Mouse (Mus musculus): ENCODE data around the gene Pon3. TPM values are rescaled to one million over a fixed set of nuclear protein-coding genes. Genes with fewer than 3 reads are reported as not detected.
A peak's percentile ranks its signal among the peaks of the same experiment; 100 is the strongest.

The Pon3 gene
- polyA plus RNA-seq, 1 experiment = 203 TPM

GRCm38 (mm10) chr6:5177967-5178891 is 77.9 kb downstream of the Pon3 start:
- H3K4me1 ChIP-seq (ENCODE audit: control insufficient read depth, insufficient read depth, insufficient read length, low read length) = no peaks in the 10 kb centered on the region
- H3K27ac ChIP-seq (replicated peaks; ENCODE audit: low read depth, low read length) = no peak overlapping the region; the same call in 1 of the 2 replicates
- H3K4me3 ChIP-seq (ENCODE audit: insufficient read depth, low read depth, low read length) = peak overlapping the region; percentile 31; the same call in 1 of the 2 replicates

DNA sequence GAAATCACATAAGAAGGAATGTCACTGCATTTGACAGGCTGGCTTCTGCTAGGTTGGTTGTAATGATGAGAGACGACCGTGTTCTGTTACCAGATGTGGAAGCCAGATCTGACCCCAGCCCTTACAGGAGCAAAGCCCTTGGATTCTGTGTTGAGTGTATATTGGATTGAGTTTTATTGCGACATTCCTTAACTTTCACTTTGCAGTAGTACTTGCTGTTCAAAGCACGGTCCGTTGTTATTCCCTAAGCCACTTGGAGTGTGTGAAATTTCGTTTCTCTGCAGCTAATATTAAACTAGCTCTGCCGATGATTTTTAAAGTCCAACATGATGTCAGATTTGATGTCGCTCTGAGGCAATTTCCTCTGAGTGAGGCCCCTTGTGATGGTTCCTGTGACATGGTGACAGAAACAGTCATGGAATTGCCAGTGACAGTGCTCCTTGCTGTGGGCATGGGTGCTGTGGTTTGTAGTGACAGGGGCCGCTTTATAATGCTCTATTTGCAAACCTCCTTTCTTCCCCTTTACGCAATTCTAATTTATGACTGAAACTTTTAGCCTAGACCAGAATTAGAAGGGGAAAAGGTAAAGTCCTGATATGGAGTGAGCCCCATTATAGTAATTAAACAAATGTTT is 81.8 kb downstream of the Pon3 start:
- no peak overlapping the region for H3K27ac ChIP-seq (replicated peaks; ENCODE audit: low read depth, low read length)
- no peaks in the 10 kb centered on the region for H3K4me1 ChIP-seq (ENCODE audit: control insufficient read depth, insufficient read depth, insufficient read length, low read length)
- H3K4me3 ChIP-seq (ENCODE audit: insufficient read depth, low read depth, low read length) = no peak overlapping the region

- no peak overlapping the region for H3K4me3 ChIP-seq (ENCODE audit: insufficient read depth, low read depth, low read length)
- 0 out of 2 replicates have a peak, but pooled peaks cover 2% of the 10 kb centered on the region for H3K4me1 ChIP-seq (ENCODE audit: control insufficient read depth, insufficient read depth, insufficient read length, low read length)
- H3K27ac ChIP-seq (replicated peaks; ENCODE audit: low read depth, low read length) = no peak overlapping the region
Measured at GRCm38 (mm10) chr6:5172571-5172970, 83.5 kb downstream of the Pon3 start.

- H3K27ac ChIP-seq (replicated peaks; ENCODE audit: low read depth, low read length) = no peak overlapping the region
- 0 out of 2 replicates have a peak, but pooled peaks cover 5% of the 10 kb centered on the region for H3K4me1 ChIP-seq (ENCODE audit: control insufficient read depth, insufficient read depth, insufficient read length, low read length)
- no peak overlapping the region for H3K4me3 ChIP-seq (ENCODE audit: insufficient read depth, low read depth, low read length)
Measured at GRCm38 (mm10) chr6:5171418-5171817, 84.7 kb downstream of the Pon3 start.

Other genes with a start within 250 kb of the Pon3 start
- gene Pon1, start 62.3 kb downstream of the Pon3 start, polyA plus RNA-seq (2012; ENCODE audit: insufficient read depth, insufficient read length, missing spikeins) = 32.6 and 103 TPM in 2 replicates
- gene Pon2, start 42.2 kb upstream of the Pon3 start, polyA plus RNA-seq (2012; ENCODE audit: insufficient read depth, insufficient read length, missing spikeins) = 23.0 and 42.4 TPM in 2 replicates
- gene Asb4, start 127.1 kb upstream of the Pon3 start, polyA plus RNA-seq (2012; ENCODE audit: insufficient read depth, insufficient read length, missing spikeins) = 0.95 and 1.6 TPM in 2 replicates
- gene Pdk4, start 240.0 kb upstream of the Pon3 start, polyA plus RNA-seq (2012; ENCODE audit: insufficient read depth, insufficient read length, missing spikeins) = 587 and 1,614 TPM in 2 replicates

Data from brown adipose tissue, adult 24 weeks (tissue).